Mouse (Mus musculus): Measurements from ENCODE around the gene Cby1. TPM values are rescaled to one million over a fixed set of nuclear protein-coding genes. Genes with fewer than 3 reads are reported as not detected.

Gene Cby1
- polyA plus RNA-seq, 1 experiment from 2014 or later: 60.3 TPM

- H3K4me1 ChIP-seq: no peaks in the 10 kb centered on the region; the same call in 1 of the 2 replicates
- H3K36me3 ChIP-seq: peaks cover 96% of the 10 kb centered on the region
- H3K4me3 ChIP-seq: no peak overlapping the region
- H3K9ac ChIP-seq: no peak overlapping the region
- no peaks in the 10 kb centered on the region for H3K27me3 ChIP-seq
- ATAC-seq (ENCODE audit: insufficient number of reproducible peaks, insufficient read depth, low FRiP score, low TSS enrichment): no peak
- 88% methylated on average over 6 of the region's 6 CpGs for whole genome bisulfite sequencing
- no peak overlapping the region for H3K27ac ChIP-seq
- no peaks in the 10 kb centered on the region for H3K9me3 ChIP-seq
- H3K4me2 ChIP-seq (replicated peaks): no peak overlapping the region
These were observed 57.7 kb downstream of the Cby1 start for GRCm38 (mm10) chr15:79716710-79717109.

Other genes starting within 250 kb of the Cby1 start
- gene Csnk1e, start 203.6 kb upstream of the Cby1 start, polyA plus RNA-seq (2016; fragmentation: Nextera tagmentation; extraction: Ambion mirVana): 148 and 160 TPM in 2 replicates
- gene Kcnj4, start 154.0 kb upstream of the Cby1 start, polyA plus RNA-seq (2016; fragmentation: Nextera tagmentation; extraction: Ambion mirVana): 0.10 TPM in 1 of 2 replicates, not detected in the other
- gene Kdelr3, start 142.8 kb upstream of the Cby1 start, polyA plus RNA-seq (2016; fragmentation: Nextera tagmentation; extraction: Ambion mirVana): 41.5 and 42.0 TPM in 2 replicates
- 72.0 and 73.1 TPM in 2 replicates for gene Ddx17, start 112.5 kb upstream of the Cby1 start, polyA plus RNA-seq (2016; fragmentation: Nextera tagmentation; extraction: Ambion mirVana)
- 1.3 and 1.5 TPM in 2 replicates for gene Dmc1, start 54.1 kb upstream of the Cby1 start, polyA plus RNA-seq (2016; fragmentation: Nextera tagmentation; extraction: Ambion mirVana)
- gene Fam227a, start 243 bp upstream of the Cby1 start, polyA plus RNA-seq (2016; fragmentation: Nextera tagmentation; extraction: Ambion mirVana): 2.6 and 2.9 TPM in 2 replicates
- gene Tomm22, start 11.7 kb downstream of the Cby1 start, polyA plus RNA-seq (2016; fragmentation: Nextera tagmentation; extraction: Ambion mirVana): 229 and 235 TPM in 2 replicates
- gene Josd1, start 28.7 kb downstream of the Cby1 start, polyA plus RNA-seq (2016; fragmentation: Nextera tagmentation; extraction: Ambion mirVana): 30.1 and 32.7 TPM in 2 replicates
- gene Gtpbp1, start 31.6 kb downstream of the Cby1 start, polyA plus RNA-seq (2016; fragmentation: Nextera tagmentation; extraction: Ambion mirVana): 41.5 and 43.6 TPM in 2 replicates
- 6.0 and 6.2 TPM in 2 replicates for gene Sun2, start 83.3 kb downstream of the Cby1 start, polyA plus RNA-seq (2016; fragmentation: Nextera tagmentation; extraction: Ambion mirVana)
- gene Dnal4, start 118.7 kb downstream of the Cby1 start, polyA plus RNA-seq (2016; fragmentation: Nextera tagmentation; extraction: Ambion mirVana): 69.9 and 70.3 TPM in 2 replicates
- gene Nptxr, start 145.6 kb downstream of the Cby1 start, polyA plus RNA-seq (2016; fragmentation: Nextera tagmentation; extraction: Ambion mirVana): 4.1 and 4.6 TPM in 2 replicates
- gene Npcd, start 175.0 kb downstream of the Cby1 start, polyA plus RNA-seq (2016; fragmentation: Nextera tagmentation; extraction: Ambion mirVana): 0.60 TPM in 1 of 2 replicates, not detected in the other
- 31.5 and 32.6 TPM in 2 replicates for gene Cbx6, start 175.5 kb downstream of the Cby1 start, polyA plus RNA-seq (2016; fragmentation: Nextera tagmentation; extraction: Ambion mirVana)
- 8.4 and 10.0 TPM in 2 replicates for gene Apobec3, start 232.5 kb downstream of the Cby1 start, polyA plus RNA-seq (2016; fragmentation: Nextera tagmentation; extraction: Ambion mirVana)

All from embryonic facial prominence, embryonic 12.5 days (tissue).